Mouse (Mus musculus) C2C12 (cell line): ENCODE measurements around the gene Ica1l.

Source experiments
- CEBPB ChIP-seq: IDR thresholded peaks from one replicate; pipeline ENCODE4 v1.6.1; 2011; ENCODE audit warnings: low read depth, mild to moderate bottlenecking, control low read depth, moderate library complexity
- CTCF ChIP-seq: IDR thresholded peaks from one replicate; pipeline ENCODE4 v1.5.1; 2011; ENCODE audit not compliant: control insufficient read depth, insufficient read depth, insufficient read length
- FOSL1 ChIP-seq: IDR thresholded peaks from one replicate; pipeline ENCODE4 v1.8.0; 2011; ENCODE audit warnings: mild to moderate bottlenecking, low read length; ENCODE audit not compliant: poor library complexity, insufficient read depth, severe bottlenecking
- MAX ChIP-seq: IDR thresholded peaks from one replicate; pipeline ENCODE4 v1.6.1; 2011; ENCODE audit warnings: mild to moderate bottlenecking, control low read depth
- MYOD1 ChIP-seq: IDR thresholded peaks from one replicate; pipeline ENCODE4 v1.6.1; 2011; ENCODE audit warnings: low read depth; ENCODE audit not compliant: control insufficient read depth, insufficient read length
- MYOG ChIP-seq: IDR thresholded peaks from one replicate; pipeline ENCODE4 v1.6.1; 2011; ENCODE audit not compliant: control insufficient read depth, insufficient read length; ENCODE audit errors: extremely low read depth
- USF1 ChIP-seq: IDR thresholded peaks from one replicate; pipeline ENCODE4 v1.6.1; 2011; ENCODE audit warnings: low read depth, mild to moderate bottlenecking, control low read depth, moderate library complexity

DNA sequence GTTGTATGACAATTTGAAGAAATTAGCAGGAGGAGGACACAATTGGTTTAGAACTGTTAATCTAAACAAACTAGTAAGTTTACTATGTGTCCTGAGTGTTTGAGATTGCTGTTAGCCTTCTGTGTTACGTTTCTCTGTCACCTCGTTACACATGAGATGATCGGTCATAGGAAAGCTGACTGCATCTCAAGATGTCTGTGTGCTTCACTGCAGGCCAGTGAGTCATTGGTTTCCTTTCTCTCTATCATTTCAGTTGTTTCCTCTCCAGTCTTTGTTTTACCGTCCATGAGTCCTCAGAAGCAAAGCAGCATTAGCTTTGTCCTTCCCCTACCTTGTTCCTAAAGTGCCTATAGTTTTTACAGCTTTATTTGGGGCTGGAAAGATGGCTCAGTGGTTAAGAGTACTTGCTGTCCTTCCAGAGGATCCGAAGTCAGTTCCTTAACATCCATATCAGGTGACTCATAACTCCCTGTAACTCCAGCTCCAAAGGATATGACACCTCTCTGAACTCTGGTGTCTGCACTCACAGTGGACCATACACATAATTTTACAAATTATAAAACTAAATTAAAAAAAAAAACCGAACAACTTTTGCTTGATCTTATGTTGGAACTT, 76.7 kb downstream of the Ica1l start:
- TF ChIP-seq CTCF (no peak), USF1 (no peak), MAX (no peak), CEBPB (no peak), MYOD1 (no peak), MYOG (no peak), FOSL1 (no peak)
